Mouse (Mus musculus) kidney, adult 2 months (tissue): Measurements from ENCODE around the gene Barx1. TPM values are rescaled to one million over a fixed set of nuclear protein-coding genes. Genes with fewer than 3 reads are reported as not detected.

Source experiments
- DNase-seq: peaks from one replicate; pipeline ENCODE4 v3.0.0; 2021
- H3K27ac ChIP-seq: fragments of 200-500 bp; 2 replicates; pipeline ENCODE4 v1.5.1; 2012; ENCODE audit warnings: low read depth, low read length, control low read depth, inconsistent platforms; ENCODE audit not compliant: insufficient read depth
- H3K27me3 ChIP-seq: fragments of 200-500 bp; replicated peaks from 2 replicates; pipeline ENCODE4 v1.6.1; 2012; ENCODE audit warnings: mild to moderate bottlenecking, moderate library complexity, low read length, inconsistent platforms; ENCODE audit not compliant: control insufficient read depth, insufficient read depth
- H3K36me3 ChIP-seq: fragments of 200-500 bp; 2 replicates; pipeline ENCODE4 v1.6.1; 2012; ENCODE audit warnings: mild to moderate bottlenecking, moderate library complexity, low read length, inconsistent platforms; ENCODE audit not compliant: control insufficient read depth, insufficient read depth
- H3K4me1 ChIP-seq: fragments of 200-500 bp; 2 replicates; pipeline ENCODE4 v1.6.1; 2011; ENCODE audit warnings: low read length; ENCODE audit not compliant: control insufficient read depth, insufficient read depth
- H3K4me3 ChIP-seq: fragments of 200-500 bp; 2 replicates; pipeline ENCODE4 v1.5.1; 2011; ENCODE audit warnings: mild to moderate bottlenecking, low read depth, low read length, control low read depth; ENCODE audit not compliant: insufficient read depth
- CTCF ChIP-seq: fragments of 200-500 bp; conservative IDR thresholded peaks from 2 replicates; pipeline ENCODE4 v1.5.1; 2011; ENCODE audit warnings: low read depth, mild to moderate bottlenecking, control low read depth, low read length, moderate library complexity, mixed read lengths; ENCODE audit not compliant: insufficient read depth, insufficient read length
- POLR2A ChIP-seq: fragments of 200-500 bp; IDR thresholded peaks from one replicate; pipeline ENCODE4 v1.6.1; 2011; ENCODE audit warnings: low read depth, low read length, control low read depth
- WGBS: fragments of 180-500 bp; shearing (Covaris S2); methylation state at CpG from one replicate; pipeline ENCODE4 v1.1.7; 2018; 5-methylcytosine and 5-hydroxymethylcytosine counted together
- polyA plus RNA-seq: library from polyadenylated mRNA; depleted of rRNA; stranded (reverse); fragments of >200 nt; gene quantifications from 2 replicates; pipeline ENCODE4 v1.2.3, GENCODE M21; 2012; rRNA removed

The Barx1 gene
- not detected in 2 replicates for polyA plus RNA-seq

- H3K27me3 ChIP-seq = peaks cover 19% of the 10 kb centered on the region
- WGBS = 1% methylated on average over 72 of the region's 73 CpGs
- TF ChIP-seq POLR2A (no peak), CTCF (no peak)
- DNase-seq = no peak
- H3K4me3 ChIP-seq = no peak within 1 kb of the TSS
- no peaks in the 10 kb centered on the region for H3K36me3 ChIP-seq
- H3K4me1 ChIP-seq = no peaks in the 10 kb centered on the region
- no peak within 1 kb of the TSS for H3K27ac ChIP-seq
These were observed at the start of gene Barx1 for GRCm38 (mm10) chr13:48662431-48663143. TSS of gene Barx1 (plus strand) at chr13:48662998.

- no peak for TF ChIP-seq CTCF
- no peak for TF ChIP-seq POLR2A
- Histone ChIP-seq H3K36me3 (0 out of 2 replicates have a peak, but pooled peaks cover 1% of the 10 kb centered on the region), H3K4me1 (peaks cover 14% of the 10 kb centered on the region), H3K4me3 (no peak overlapping the region), H3K27ac (no peak overlapping the region), H3K27me3 (no peaks in the 10 kb centered on the region)
- DNase-seq = no peak
- WGBS = 98% methylated on average over 2 of the region's 2 CpGs
These were observed 48.3 kb upstream of the Barx1 start for GRCm38 (mm10) chr13:48614525-48614924.

GRCm38 (mm10) chr13:48617774-48618173 is 45.0 kb upstream of the Barx1 start:
- DNase-seq = peak; percentile 57
- Histone ChIP-seq H3K36me3 (0 out of 2 replicates have a peak, but pooled peaks cover 1% of the 10 kb centered on the region), H3K4me3 (no peak overlapping the region), H3K4me1 (peaks cover 18% of the 10 kb centered on the region), H3K27ac (peak overlapping the region; percentile 91), H3K27me3 (no peaks in the 10 kb centered on the region)
- TF ChIP-seq POLR2A = no peak

GRCm38 (mm10) chr13:48618890-48619289 is 43.9 kb upstream of the Barx1 start:
- H3K27ac ChIP-seq = peak overlapping the region; percentile 71
- no peak for TF ChIP-seq POLR2A
- no peak for TF ChIP-seq CTCF
- peaks cover 18% of the 10 kb centered on the region for H3K4me1 ChIP-seq
- DNase-seq = no peak
- H3K27me3 ChIP-seq = no peaks in the 10 kb centered on the region
- 0 out of 2 replicates have a peak, but pooled peaks cover 1% of the 10 kb centered on the region for H3K36me3 ChIP-seq
- H3K4me3 ChIP-seq = no peak overlapping the region
- WGBS = 78% methylated on average over 4 of the region's 4 CpGs

- TF ChIP-seq POLR2A (no peak), CTCF (no peak)
- no peaks in the 10 kb centered on the region for H3K36me3 ChIP-seq
- H3K27ac ChIP-seq = peak overlapping the region; percentile 96
- peaks cover 18% of the 10 kb centered on the region; the same call in 1 of the 2 replicates for H3K4me1 ChIP-seq
- WGBS = under 1% methylated on average over 26 of the region's 26 CpGs
- H3K4me3 ChIP-seq = peak overlapping the region; percentile 87
- no peaks in the 10 kb centered on the region for H3K27me3 ChIP-seq
- DNase-seq = no peak
These were observed 37.8 kb upstream of the Barx1 start for GRCm38 (mm10) chr13:48624968-48625398.

GRCm38 (mm10) chr13:48625433-48626184 is 37.2 kb upstream of the Barx1 start, which contains the start of gene Ptpdc1:
TSS of gene Ptpdc1 (minus strand) at chr13:48625664.
- no peaks in the 10 kb centered on the region for H3K27me3 ChIP-seq
- peak; percentile 99 for DNase-seq
- H3K36me3 ChIP-seq = no peaks in the 10 kb centered on the region
- H3K27ac ChIP-seq = peak within 1 kb of the TSS; percentile 96
- H3K4me1 ChIP-seq = peaks cover 18% of the 10 kb centered on the region; the same call in 1 of the 2 replicates
- H3K4me3 ChIP-seq = peak within 1 kb of the TSS; percentile 92
- peak; percentile 20 for TF ChIP-seq POLR2A
- no peak for TF ChIP-seq CTCF
- WGBS = 1% methylated on average over 76 of the region's 76 CpGs

- Histone ChIP-seq H3K36me3 (no peaks in the 10 kb centered on the region), H3K4me1 (no peaks in the 10 kb centered on the region), H3K27ac (no peak overlapping the region), H3K4me3 (no peak overlapping the region), H3K27me3 (no peaks in the 10 kb centered on the region)
- TF ChIP-seq POLR2A = no peak
- TF ChIP-seq CTCF = no peak
- DNase-seq = no peak
- WGBS = 81% methylated on average over 5 of the region's 5 CpGs
These were observed 31.1 kb upstream of the Barx1 start for GRCm38 (mm10) chr13:48631691-48632090.
